Mouse (Mus musculus): ENCODE data around the gene Syne1.

The Syne1 gene

DNA sequence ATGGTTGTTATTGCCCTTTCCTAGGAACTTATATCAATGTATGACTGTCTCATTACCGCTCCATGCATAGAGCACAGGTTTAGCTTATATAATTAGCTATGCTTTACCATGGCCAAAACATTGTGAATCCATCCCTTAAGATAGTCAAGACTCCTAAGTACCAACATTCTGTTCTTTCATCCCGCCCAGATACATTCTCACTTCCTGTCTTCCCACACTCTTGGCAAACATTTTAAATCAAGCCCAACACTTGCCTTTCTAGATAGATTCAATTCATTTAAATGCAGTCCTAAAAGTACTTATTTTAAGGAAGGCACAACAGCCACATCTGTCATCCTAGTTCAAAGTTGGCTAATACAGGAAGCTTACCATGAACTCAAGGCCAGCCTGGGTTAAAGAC is 113.5 kb downstream of the Syne1 start:
- DNase-seq (ENCODE audit: low spot score in 2 of 2) = no peak

DNA sequence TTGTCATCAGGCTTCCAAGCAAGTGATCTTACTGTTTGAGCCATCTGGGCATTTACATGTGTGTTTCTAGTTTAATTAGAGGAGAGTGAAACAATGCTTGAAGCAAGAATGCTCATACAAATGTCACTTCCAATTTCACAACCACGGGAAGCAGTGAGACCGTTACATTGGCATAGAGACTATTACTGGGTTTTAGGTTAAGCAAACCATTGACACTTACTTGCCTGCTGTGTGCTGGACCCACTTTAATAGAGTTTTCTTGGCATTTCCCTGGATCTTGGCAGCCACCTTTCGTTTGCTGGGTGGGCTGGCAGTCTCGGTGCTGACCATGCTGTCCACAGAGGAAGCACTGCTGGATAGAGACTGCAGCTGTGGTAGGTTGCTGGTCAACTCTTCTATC is 127.3 kb downstream of the Syne1 start:
- no peak for DNase-seq (ENCODE audit: low spot score in 2 of 2)

DNA sequence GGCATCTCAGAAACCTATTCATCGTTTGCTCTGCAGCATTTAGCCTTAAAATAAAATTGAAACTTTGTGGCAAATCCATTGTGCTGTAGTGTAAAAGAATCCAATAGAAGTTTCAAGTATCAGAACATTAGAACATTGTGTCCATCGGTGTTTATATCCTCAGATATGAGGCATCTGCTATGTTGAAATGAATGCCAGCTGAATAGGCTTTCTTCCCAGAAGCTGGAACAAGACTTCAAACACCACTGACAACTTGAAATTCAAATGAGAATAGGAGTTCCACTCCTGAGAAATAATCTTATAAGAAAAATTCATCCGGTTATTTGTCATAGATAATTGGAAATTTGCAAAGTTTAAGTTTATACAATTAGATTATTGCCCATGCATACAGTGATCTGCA is 135.6 kb downstream of the Syne1 start:
- DNase-seq (ENCODE audit: low spot score in 2 of 2) = no peak

DNA sequence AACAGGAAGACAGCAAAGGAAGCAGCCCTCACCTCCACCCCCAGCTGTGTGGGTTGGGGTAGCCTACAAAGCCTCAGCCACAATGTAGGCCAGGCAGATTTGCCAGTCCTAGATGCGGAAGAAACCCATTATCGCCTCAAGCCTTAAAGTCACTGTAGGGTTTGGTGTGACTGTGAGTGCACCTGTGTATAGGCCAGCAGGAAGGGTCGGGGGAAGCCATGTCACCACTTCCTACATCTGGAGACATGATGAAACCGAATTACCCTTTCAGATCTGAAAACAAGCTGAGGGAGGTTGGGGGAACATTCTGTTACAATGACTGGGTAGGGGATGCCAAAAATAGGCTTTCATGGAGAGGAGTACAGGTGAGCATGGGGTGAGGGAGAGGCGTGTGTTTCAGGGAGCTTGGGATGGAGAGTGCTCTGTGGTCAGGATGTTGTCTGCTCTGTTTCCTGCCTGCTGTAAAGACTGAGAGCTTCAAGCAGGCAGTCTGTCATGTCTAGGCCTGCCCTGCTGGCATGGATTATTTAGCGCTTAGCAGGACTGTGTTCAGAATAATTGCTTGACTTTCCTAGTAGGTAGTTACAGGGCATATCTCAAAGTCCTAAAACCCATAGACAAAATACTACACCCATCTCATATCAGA is 167.0 kb downstream of the Syne1 start:
- no peak for DNase-seq (ENCODE audit: low spot score in 2 of 2)

DNA sequence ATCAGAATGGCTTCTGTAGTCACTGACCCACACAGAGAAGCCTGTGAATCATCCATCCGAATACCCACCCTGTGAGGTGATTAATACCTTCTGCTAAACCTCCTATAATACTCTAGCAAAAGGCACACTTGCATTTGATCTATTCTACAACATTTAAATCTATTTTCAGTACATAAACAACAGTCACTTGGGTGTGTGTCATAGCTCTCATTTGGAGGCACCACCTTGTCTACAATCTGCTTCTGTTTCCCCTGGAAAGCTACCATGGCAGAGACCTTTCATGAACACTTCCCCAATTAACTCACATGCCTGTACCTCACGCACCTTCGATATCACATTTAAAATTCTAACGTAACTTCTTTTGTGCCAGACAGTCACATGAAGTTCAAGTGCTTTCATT is 169.7 kb downstream of the Syne1 start:
- no peak for DNase-seq (ENCODE audit: low spot score in 2 of 2)

DNA sequence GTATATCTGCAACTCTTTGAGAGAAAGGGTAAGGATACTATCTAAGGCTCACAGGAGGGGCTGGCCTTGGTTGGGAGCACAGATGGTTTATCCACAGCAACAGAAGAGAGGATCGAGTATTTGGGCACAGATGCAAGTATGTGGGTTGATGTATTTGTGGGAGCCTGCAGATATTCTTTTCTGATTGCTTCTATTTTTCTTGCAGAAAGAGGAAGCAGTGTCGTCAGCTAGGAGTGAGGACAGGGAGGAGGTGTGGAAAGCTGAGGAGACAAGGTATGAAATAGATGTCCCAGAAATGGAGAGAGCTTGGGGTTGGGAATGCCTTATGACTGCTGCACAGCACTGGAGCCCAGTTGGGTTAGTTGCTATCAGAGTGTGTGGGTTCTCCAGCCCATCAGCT is 172.3 kb downstream of the Syne1 start:
- DNase-seq (ENCODE audit: low spot score in 2 of 2) = no peak

DNA sequence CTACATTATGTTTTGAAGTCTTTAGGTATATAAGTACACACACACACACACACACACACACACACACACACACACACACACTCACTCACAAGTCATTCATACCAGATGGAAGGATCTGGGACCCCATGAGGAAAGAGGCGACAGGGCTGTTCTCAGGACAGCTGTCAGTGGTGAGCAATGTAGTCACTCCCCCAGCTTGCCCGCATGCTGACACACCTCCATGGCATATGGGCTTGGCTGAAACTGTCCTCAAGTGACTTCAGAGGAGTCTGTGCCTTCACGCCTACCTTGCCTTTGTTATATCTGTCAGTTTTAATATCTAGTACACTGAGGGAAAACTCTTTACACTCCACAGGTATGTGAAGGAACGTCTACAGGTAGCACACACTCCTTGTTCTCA is 181.7 kb downstream of the Syne1 start:
- DNase-seq (ENCODE audit: low spot score in 2 of 2) = no peak

DNA sequence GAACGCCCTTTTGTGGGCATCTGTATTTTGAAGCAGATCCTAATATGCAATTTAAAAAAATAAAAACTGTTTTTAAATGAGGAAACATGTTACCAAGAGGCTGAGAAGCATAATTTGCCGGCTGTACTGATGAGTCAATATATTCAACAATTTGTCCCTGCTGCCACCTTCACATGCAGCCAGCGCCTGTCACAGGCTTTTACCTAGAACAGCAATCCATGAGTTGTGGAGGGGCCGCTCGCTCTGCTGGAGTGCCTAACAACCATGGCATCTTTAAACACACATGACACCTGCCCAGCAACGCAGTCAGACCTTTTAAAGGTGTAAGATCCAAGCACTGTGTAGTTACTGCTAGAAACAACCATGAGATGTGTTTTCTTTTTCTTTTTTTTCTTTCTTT is 183.0 kb downstream of the Syne1 start:
- DNase-seq (ENCODE audit: low spot score in 2 of 2) = no peak

DNA sequence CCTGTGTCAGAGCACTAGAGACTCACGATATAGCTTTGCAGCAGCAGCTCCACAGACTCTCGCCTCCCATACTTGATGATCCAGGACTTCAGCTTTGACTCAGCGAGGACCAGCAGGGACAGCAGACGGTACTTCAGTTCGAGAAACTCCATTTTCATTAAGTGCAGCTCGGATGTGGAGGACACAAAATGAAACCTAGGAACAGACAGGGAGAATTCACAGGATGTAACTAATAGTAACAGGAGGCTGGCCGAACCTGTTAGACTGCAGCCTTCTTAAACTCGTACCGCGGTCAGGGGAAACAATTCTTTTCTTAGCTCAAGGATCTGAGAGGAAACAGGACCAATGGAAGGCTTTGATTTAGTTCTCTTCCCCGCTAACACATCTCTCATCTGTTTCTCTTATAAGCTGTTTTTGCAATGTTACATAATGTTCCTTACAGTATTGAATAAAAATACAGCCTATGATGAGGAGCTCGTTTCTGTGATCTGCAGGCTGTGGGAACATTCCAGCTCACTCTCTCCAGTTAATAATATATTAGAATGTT is 183.7 kb downstream of the Syne1 start:
- no peak for DNase-seq (ENCODE audit: low spot score in 2 of 2)

DNA sequence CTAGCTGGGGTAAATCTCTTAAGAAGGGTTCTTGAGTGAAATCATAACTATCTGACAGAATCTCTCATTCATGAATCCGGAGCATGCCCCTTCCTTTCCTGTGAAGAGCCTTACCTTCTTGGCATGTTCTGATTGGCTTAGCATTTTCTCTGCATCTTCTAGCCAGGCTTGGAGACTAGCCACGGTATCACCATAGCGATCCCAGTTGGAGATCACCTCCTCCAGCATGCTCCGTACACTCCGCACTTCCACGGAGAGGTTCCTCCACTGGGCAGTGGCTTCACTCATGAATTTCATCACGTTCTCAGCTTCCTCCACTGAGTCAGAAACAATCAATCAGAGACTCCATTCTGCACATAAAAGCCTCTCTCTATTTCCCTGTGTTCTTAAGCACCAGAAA is 190.7 kb downstream of the Syne1 start:
- no peak for DNase-seq (ENCODE audit: low spot score in 2 of 2)

DNA sequence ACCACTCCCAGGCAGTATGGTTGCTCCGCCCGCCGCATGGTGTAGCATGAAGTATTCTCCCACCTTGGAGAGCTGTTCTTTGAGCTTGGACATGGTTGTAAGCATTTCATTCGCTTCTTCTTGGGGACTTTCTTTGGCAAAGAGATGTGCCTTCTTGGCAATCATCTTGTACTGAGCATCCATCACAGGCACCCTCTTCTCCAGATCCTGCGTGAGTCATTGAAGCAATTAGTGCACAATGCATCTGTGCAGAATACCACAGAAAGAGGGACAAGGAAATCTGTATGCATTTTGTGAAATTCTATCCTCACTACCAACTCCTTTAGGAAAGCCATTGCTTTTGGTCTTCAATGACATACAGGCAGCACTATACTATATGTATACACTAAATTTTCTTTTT is 194.7 kb downstream of the Syne1 start:
- DNase-seq (ENCODE audit: low spot score in 2 of 2) = no peak

DNA sequence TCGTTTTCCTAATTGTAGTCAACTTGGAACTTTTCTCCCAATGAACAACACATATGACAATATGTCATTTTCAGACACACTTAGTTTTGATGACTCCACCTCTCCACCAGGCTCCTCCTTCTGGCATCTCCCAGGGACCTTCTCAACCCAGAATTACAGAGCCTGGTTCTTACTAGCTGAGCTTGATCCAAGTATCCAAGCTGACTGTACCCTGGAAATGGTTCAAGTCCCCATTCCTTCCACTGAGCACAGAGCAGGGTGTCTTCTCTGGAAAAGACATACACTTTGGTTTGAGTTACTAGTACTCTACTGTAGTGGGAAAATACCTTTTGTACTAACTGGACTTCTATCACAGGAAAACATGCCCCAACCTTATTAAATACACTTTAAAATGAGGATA is 197.9 kb downstream of the Syne1 start:
- no peak for DNase-seq (ENCODE audit: low spot score in 2 of 2)

DNA sequence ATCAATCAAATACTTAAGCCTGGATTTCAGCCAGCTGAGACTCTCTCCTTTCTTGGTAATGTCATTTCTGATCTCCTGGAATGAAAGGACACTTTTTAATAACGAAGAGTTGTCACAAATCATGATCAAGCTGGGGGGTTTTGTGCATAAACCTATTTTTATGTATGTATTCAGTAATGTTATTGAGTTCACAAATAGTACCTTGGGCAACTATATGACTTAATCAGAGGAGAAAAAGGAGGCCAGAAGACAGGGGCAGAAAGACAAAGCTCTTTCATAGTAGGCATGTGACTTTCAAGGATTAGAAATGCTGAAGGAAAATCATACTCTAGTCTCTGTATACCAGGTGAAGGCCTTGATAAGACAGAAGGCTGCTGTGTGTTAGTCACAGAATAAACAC is 204.4 kb downstream of the Syne1 start:
- DNase-seq (ENCODE audit: low spot score in 2 of 2) = no peak

DNA sequence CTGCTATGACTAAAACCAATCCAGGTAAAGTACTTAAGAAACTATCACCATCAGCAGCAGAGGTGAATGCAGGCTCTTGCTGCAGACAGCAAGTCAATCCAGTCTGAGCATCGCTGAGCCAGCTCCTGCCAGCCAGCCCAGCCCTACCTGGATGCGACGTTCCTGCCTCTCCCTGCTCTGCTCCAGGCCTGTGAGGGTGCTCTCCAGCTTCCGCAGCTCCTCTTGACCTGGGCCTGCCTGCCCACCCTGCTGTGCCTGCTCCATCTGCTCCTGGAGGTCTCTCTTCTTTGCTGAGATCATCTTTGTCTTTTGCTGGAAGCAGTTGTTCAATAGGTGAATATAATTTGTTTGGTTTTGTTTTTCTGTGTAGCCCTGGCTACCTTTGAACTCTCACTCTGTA is 208.1 kb downstream of the Syne1 start:
- DNase-seq (ENCODE audit: low spot score in 2 of 2) = no peak

DNA sequence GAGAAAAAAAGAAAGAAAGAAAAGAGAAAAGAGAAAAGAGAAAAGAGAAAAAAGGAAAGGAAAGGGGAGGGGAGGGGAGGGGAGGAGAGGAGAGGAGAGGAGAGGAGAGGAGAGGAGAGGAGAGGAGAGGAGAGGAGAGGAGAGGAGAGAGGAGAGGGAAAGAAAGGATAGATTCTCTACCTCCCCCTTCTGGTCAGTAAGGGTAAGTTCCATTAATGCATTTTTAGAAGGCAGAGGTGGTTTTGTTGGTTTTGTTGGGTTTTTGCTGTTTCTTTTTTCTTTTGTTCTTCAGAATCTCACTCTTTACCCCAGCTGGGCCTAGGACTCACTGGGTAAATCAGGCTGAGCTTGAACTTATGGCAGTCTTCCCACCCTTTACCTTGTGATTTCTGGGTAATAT is 214.9 kb downstream of the Syne1 start:
- DNase-seq (ENCODE audit: low spot score in 2 of 2) = no peak

DNA sequence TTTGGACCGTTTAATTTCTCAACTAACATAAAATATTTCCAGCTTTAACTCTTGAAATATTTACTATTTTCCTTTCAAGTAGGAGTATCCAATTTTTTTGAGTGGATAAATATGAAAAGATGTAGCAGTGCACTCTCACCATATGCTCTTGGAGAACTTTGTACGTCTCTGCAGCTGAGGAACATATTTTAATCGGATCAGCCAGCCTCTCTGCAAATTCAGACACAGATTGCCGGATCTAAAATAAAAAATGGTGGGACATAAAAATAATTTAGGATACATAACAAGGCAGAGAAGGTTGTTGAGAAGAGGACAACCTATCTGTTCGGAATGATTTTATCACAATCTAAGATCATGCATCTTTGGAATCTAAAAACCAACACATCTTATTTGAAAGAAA is 218.5 kb downstream of the Syne1 start:
- no peak for DNase-seq (ENCODE audit: low spot score in 2 of 2)

DNA sequence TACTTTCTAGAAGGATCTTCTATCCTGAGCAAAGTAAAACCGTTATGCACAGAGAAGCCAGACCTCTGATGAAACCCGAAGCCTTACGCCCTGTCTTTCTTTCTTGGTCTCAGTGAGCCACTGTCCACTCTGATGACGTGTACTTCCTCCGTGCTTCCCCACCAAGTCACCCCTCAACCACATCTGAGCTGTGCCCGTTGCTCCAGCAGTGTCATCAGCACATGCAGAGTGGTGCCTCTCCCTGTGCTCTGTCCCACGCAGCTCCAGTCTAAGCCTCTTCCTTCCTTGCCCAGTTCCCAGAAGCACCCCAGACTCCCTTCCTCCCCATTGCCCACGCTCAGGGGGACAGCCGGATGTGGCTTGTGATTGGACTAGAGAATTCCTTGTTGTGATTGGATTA is 224.6 kb downstream of the Syne1 start:
- DNase-seq (ENCODE audit: low spot score in 2 of 2) = no peak

DNA sequence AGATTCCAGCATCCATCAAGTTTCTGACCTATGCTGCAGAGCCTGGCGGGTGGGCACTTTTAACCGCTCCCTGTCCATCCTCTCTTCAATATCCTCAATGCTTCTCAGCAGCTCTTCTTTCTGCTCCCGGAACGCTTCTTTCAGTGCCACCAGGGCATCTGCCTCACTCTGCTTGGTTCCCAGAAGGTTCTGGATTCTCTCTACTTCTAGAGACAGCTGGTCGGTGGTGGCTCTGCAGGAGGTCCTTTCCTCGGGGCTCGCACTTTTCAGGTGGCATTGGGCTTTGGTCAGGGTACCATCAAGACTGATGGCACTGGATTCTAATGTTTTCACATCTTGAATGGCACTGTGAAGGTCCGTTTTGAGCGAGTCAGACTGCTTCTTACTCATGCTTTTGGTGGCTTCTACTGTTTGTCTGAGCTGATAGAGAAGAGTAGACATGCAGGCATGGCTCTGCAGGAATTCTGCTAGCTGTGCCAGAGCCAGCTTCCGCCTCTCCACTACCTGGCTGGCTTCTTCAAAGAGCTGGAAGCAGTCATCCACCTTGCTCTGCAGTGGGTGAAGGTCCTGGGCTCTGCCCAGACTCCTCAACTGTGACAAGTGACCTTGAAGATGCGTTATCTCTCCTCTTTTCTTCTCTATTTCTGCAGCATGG is 227.4 kb downstream of the Syne1 start:
- no peak for DNase-seq (ENCODE audit: low spot score in 2 of 2)

DNA sequence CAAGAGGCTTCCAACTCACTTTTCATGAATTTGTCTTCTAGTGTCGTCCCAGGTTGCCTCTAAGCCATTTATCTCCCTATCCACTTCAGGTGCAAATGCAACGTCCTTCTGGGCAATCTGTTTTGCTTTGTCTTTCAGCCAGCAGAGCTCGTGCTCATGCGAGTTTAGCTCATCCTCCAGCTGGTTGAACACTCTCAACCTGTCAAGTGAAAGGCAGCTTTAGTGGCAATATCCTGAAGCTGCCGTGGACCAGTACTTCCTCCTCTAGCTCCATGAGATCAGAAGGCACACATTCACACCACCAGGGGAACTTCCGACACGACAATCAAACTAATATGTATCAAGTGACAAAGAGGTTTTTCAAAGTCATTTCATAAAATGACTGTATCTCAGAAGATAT is 228.7 kb downstream of the Syne1 start:
- DNase-seq (ENCODE audit: low spot score in 2 of 2) = no peak

DNA sequence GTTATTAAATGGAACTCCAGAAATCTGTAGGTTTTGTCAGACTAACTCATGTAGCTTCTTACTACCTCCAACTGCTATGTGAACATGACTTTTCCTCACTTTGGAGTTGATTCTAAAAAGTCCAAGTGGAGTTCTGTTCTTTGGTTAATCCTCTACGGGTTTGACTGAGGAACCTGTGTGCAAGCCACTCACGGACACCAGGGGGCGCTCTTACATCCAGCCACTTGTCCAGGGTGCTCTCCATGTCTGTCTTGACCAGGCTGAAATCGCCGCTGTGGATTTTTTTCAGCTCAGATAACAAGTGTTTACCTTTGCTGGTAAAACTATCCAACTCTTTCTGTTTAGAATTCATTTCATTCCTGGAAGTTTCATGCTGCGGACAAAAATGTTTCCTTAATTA is 233.7 kb downstream of the Syne1 start:
- peak; percentile 19 to 39 for DNase-seq (ENCODE audit: low spot score in 2 of 2)

DNA sequence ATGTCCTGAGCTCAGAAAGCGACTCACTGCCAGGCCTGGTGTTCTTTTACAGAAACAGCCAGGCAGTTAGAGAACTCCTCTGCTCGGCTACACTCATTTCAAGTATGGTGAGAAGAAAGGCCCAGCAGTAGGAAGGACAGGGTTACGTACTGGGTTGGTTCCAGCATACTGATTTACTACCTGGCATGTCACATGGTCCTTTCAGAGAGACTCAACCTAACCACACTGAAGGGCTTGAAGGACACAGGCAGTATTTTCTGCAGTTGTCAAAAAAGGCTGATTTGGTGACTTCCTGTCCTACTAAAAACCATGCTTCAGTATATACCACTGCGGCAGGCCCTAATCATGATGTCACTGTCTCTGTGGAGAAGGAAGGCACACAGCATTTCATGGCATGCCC is 238.8 kb downstream of the Syne1 start:
- no peak for DNase-seq (ENCODE audit: low spot score in 2 of 2)

DNA sequence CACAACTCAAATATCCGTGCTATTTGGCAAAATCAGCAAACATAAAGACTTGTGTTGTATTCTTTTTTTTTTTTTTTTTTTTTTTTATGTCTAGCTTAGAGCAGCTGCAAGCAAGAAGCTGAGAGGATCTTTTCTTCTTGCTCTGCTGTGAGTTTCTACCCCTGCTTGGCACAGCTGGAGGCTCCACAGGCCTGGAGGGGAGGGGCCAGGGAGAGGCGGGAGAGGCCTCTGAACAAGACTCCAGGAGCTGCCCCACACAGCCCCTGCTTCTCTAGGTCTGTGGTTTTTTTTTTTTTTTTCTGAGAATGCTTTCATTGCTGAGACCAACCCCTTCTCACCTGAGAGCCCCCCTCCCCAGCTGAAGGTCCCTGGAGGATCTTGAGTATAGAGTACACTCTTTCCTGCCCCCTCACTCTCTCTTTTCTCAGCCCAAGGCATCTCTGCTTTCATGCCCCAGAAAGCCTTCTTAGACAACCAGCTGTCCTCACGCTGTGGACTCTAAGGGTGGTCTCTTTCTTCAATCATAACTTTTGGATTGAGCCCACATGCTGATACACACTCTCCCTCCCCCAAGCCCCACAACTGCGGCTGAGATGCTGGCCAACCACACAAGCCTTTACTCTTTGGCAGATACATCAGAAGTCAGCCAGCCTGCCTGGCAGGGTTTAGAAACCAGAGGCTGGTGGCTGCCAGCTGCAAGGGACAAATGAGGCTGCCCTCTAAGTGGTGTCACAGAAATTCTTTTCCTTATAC is 241.1 kb downstream of the Syne1 start:
- DNase-seq (ENCODE audit: low spot score in 2 of 2) = no peak

DNA sequence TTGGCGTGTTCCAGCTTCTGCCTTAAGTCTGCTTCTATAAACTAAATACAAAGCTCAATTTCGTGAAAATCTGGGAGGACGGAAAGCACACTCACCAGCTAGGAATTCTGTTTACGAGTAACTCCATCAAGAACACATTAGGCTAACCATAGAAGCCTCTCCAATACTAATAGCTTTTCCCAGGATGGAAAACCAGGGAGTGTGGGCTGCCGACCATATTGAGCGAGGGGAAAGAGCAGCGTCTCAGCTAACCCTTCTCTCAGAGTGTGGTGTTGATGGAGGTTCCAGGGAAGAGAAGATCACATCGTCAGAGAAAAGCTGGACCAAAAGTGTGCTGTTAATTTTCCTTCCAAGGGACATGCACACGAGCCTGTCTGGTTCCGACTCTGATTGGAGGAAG is 241.9 kb downstream of the Syne1 start:
- no peak for DNase-seq (ENCODE audit: low spot score in 2 of 2)

All from spleen, postnatal 14 days (tissue).